Mouse (Mus musculus) liver, embryonic 16.5 days (tissue): ENCODE results near the gene Pmf1. TPM values are rescaled to one million over a fixed set of nuclear protein-coding genes. Genes with fewer than 3 reads are reported as not detected.

ENCODE experiments used
- ATAC-seq: fragments of 200-750 bp; cut with Nextera tagmentation; 2 replicates; pipeline ENCODE4 v1.8.0; 2017; ENCODE audit warnings: low read depth, mild to moderate bottlenecking, moderate number of reproducible peaks, moderate library complexity
- H3K27ac ChIP-seq: fragments of 300-500 bp; sonication (generic); 2 replicates; pipeline ENCODE4 v1.5.1; 2014; ENCODE audit warnings: mild to moderate bottlenecking, low read length
- H3K27me3 ChIP-seq: fragments of 300-500 bp; sonication (generic); 2 replicates; pipeline ENCODE4 v1.6.1; 2014; ENCODE audit warnings: low read depth, low read length, mixed read lengths; ENCODE audit not compliant: control insufficient read depth, insufficient read depth
- H3K36me3 ChIP-seq: fragments of 300-500 bp; sonication (generic); 2 replicates; pipeline ENCODE4 v1.6.1; 2014; ENCODE audit warnings: mild to moderate bottlenecking; ENCODE audit not compliant: control insufficient read depth, insufficient read depth
- H3K4me1 ChIP-seq: fragments of 300-500 bp; sonication (generic); 2 replicates; pipeline ENCODE4 v1.6.1; 2014; ENCODE audit warnings: low read depth, low read length, mixed read lengths; ENCODE audit not compliant: control insufficient read depth
- H3K4me2 ChIP-seq: fragments of 300-500 bp; sonication (generic); 2 replicates; pipeline ENCODE4 v1.6.1; 2014; ENCODE audit warnings: low read depth, low read length, mixed read lengths
- H3K4me3 ChIP-seq: fragments of 300-500 bp; sonication (generic); 2 replicates; pipeline ENCODE4 v1.5.1; 2014; ENCODE audit warnings: low read depth, mild to moderate bottlenecking, low read length
- H3K9ac ChIP-seq: fragments of 300-500 bp; sonication (generic); 2 replicates; pipeline ENCODE4 v1.6.1; 2014; ENCODE audit warnings: low read depth, low read length
- H3K9me3 ChIP-seq: fragments of 300-500 bp; sonication (generic); replicated peaks from 2 replicates; pipeline ENCODE4 v1.6.1; 2016; ENCODE audit warnings: low read length; ENCODE audit not compliant: control insufficient read depth
- WGBS: fragments of 180-500 bp; shearing (Covaris S2); extraction: QIAGEN DNeasy Blood & Tissue Kit; methylation state at CpG from one replicate; pipeline ENCODE4 v1.1.7; 2014; ENCODE audit not compliant: insufficient replicate concordance; 5-methylcytosine and 5-hydroxymethylcytosine counted together
- polyA plus RNA-seq: library from polyadenylated mRNA; unstranded; fragments of >200 nt; fragmentation: Nextera tagmentation; extraction: Ambion mirVana; gene quantifications from 2 replicates; pipeline ENCODE4 v1.2.1, GENCODE M21; 2015

Pmf1 gene
- polyA plus RNA-seq, 1 experiment from 2014 or later = 69.7 TPM

GRCm38 (mm10) chr3:88427342-88427905 lies 17.3 kb upstream of the Pmf1 start:
- Histone ChIP-seq H3K9ac (no peak overlapping the region), H3K4me2 (no peak overlapping the region), H3K9me3 (no peaks in the 10 kb centered on the region), H3K27ac (no peak overlapping the region), H3K4me1 (peaks cover 24% of the 10 kb centered on the region), H3K4me3 (no peak overlapping the region), H3K27me3 (no peaks in the 10 kb centered on the region), H3K36me3 (no peaks in the 10 kb centered on the region)
- 44% methylated on average over 4 of the region's 4 CpGs for WGBS
- no peak for ATAC-seq

GRCm38 (mm10) chr3:88425708-88426420 lies 15.7 kb upstream of the Pmf1 start:
- H3K9me3 ChIP-seq = no peaks in the 10 kb centered on the region
- no peak overlapping the region for H3K27ac ChIP-seq
- ATAC-seq = no peak
- H3K9ac ChIP-seq = peak overlapping the region; percentile 31; the same call in 1 of the 2 replicates
- H3K4me3 ChIP-seq = peak overlapping the region; percentile 88; the same call in 1 of the 2 replicates
- 72% methylated on average over 10 of the region's 10 CpGs for WGBS
- H3K36me3 ChIP-seq = peaks cover 2% of the 10 kb centered on the region
- peaks cover 37% of the 10 kb centered on the region for H3K4me1 ChIP-seq
- peak overlapping the region; percentile 64 for H3K4me2 ChIP-seq
- no peaks in the 10 kb centered on the region for H3K27me3 ChIP-seq

- Histone ChIP-seq H3K4me2 (peak overlapping the region; percentile 64), H3K27me3 (no peaks in the 10 kb centered on the region), H3K36me3 (peaks cover 7% of the 10 kb centered on the region), H3K4me3 (peak overlapping the region; percentile 88), H3K9ac (peak overlapping the region; percentile 31; the same call in 1 of the 2 replicates), H3K9me3 (no peaks in the 10 kb centered on the region), H3K27ac (no peak overlapping the region), H3K4me1 (peaks cover 37% of the 10 kb centered on the region)
- ATAC-seq = no peak
- WGBS = 9% methylated on average over 2 of the region's 2 CpGs
These were observed 15.2 kb upstream of the Pmf1 start for GRCm38 (mm10) chr3:88425330-88425689.

GRCm38 (mm10) chr3:88424605-88425329 lies 14.6 kb upstream of the Pmf1 start, which contains the start of gene Slc25a44:
Slc25a44 (minus strand) TSS chr3:88425139.
- Histone ChIP-seq H3K4me3 (peak within 1 kb of the TSS; percentile 88), H3K4me1 (peaks cover 37% of the 10 kb centered on the region), H3K9me3 (no peaks in the 10 kb centered on the region), H3K36me3 (peaks cover 11% of the 10 kb centered on the region), H3K9ac (peak within 1 kb of the TSS; percentile 85), H3K27me3 (no peaks in the 10 kb centered on the region), H3K4me2 (peak within 1 kb of the TSS; percentile 92), H3K27ac (peak within 1 kb of the TSS; percentile 68)
- WGBS = under 1% methylated on average over 35 of the region's 35 CpGs
- ATAC-seq = peak; percentile 97

GRCm38 (mm10) chr3:88422020-88422720 lies 12.0 kb upstream of the Pmf1 start:
- 28% methylated on average over 9 of the region's 9 CpGs for WGBS
- H3K27ac ChIP-seq = peak overlapping the region; percentile 26
- no peaks in the 10 kb centered on the region for H3K9me3 ChIP-seq
- peak; percentile 7; the same call in 1 of the 2 replicates for ATAC-seq
- H3K27me3 ChIP-seq = no peaks in the 10 kb centered on the region
- H3K4me2 ChIP-seq = peak overlapping the region; percentile 30
- peaks cover 43% of the 10 kb centered on the region for H3K4me1 ChIP-seq
- no peak overlapping the region for H3K9ac ChIP-seq
- no peak overlapping the region for H3K4me3 ChIP-seq
- H3K36me3 ChIP-seq = peaks cover 14% of the 10 kb centered on the region

GRCm38 (mm10) chr3:88420771-88421170 lies 10.6 kb upstream of the Pmf1 start:
- Histone ChIP-seq H3K9me3 (no peaks in the 10 kb centered on the region), H3K27ac (no peak overlapping the region), H3K27me3 (no peaks in the 10 kb centered on the region), H3K4me2 (no peak overlapping the region), H3K4me1 (peaks cover 42% of the 10 kb centered on the region), H3K36me3 (peaks cover 14% of the 10 kb centered on the region), H3K9ac (no peak overlapping the region), H3K4me3 (no peak overlapping the region)
- WGBS = 90% methylated on average over 19 of the region's 19 CpGs
- ATAC-seq = no peak

- H3K36me3 ChIP-seq = peaks cover 14% of the 10 kb centered on the region
These were observed 7.9 kb upstream of the Pmf1 start for GRCm38 (mm10) chr3:88418016-88418415.

GRCm38 (mm10) chr3:88415668-88416067 lies 5.5 kb upstream of the Pmf1 start:
- 47% methylated on average over 4 of the region's 4 CpGs for WGBS
- H3K36me3 ChIP-seq = peaks cover 18% of the 10 kb centered on the region
- no peaks in the 10 kb centered on the region for H3K27me3 ChIP-seq
- peaks cover 38% of the 10 kb centered on the region for H3K4me1 ChIP-seq
- H3K9ac ChIP-seq = peak overlapping the region; percentile 14; the same call in 1 of the 2 replicates
- H3K4me3 ChIP-seq = no peak overlapping the region
- peak; percentile 43 for ATAC-seq
- no peak overlapping the region for H3K4me2 ChIP-seq
- H3K9me3 ChIP-seq = no peaks in the 10 kb centered on the region
- H3K27ac ChIP-seq = peak overlapping the region; percentile 10

More at GRCm38 (mm10) chr3:88418016-88418415, 7.9 kb upstream of the Pmf1 start:
- Histone ChIP-seq H3K4me2 (no peak overlapping the region), H3K4me3 (no peak overlapping the region), H3K27ac (no peak overlapping the region), H3K9me3 (no peaks in the 10 kb centered on the region), H3K4me1 (peaks cover 34% of the 10 kb centered on the region), H3K27me3 (no peaks in the 10 kb centered on the region), H3K9ac (no peak overlapping the region)
- ATAC-seq = no peak
- WGBS = 76% methylated on average over 6 of the region's 6 CpGs
